Mouse (Mus musculus): Measurements from ENCODE around the gene A930033H14Rik. TPM values are rescaled to one million over a fixed set of nuclear protein-coding genes. Genes with fewer than 3 reads are reported as not detected.

A930033H14Rik gene
- polyA plus RNA-seq, 1 experiment, result 1.9 TPM

DNA sequence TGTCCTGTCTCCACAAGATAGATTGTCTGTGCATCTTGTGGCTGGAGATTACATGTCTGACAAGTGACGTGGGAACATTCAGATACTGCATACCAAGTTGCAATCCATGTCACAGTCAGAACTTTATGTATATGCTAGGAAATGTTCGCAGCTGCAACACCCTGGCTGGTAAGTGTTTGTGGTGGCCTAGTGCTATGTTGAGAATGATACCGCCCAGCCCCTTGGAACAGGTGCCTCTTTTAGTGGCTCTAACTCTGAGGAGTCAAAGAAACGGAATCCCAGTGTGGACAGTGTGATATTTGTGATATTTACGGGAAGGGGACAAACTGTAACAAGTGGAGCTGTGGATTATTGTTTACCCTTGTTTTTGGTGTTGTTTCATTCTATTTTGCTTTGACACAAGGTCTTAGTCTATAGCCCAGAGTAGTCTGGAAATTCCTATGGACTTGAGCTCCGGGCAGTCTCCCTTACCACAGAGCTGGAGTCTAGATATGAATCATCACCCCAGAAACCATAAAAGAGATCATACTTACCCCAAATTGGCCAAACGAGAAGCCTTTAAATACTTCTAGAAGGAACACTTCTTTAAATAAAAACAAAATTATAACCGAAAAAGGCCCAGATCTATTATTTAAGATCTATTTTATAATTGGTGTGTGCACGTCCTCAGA lies 25.0 kb downstream of the A930033H14Rik start:
- H3K4me2 ChIP-seq (ENCODE audit: low read depth), result peak overlapping the region; percentile 61
- H3K36me3 ChIP-seq (ENCODE audit: control insufficient read depth, insufficient read depth), result no peaks in the 10 kb centered on the region
- TF ChIP-seq SRF (IDR thresholded peaks at IDR 0.05; ENCODE audit: control insufficient read depth, insufficient read length, low read depth) (no peak), TCF3 (IDR thresholded peaks at IDR 0.05; ENCODE audit: insufficient read length, low read depth) (peak; percentile 80), USF1 (IDR thresholded peaks at IDR 0.05; ENCODE audit: low read depth) (no peak), MAX (IDR thresholded peaks at IDR 0.05; ENCODE audit: low read depth) (no peak), REST (IDR thresholded peaks at IDR 0.05; ENCODE audit: insufficient read depth, insufficient read length) (no peak), TCF12 (IDR thresholded peaks at IDR 0.05; ENCODE audit: insufficient read depth, poor library complexity, severe bottlenecking) (peak; percentile 87), CEBPB (IDR thresholded peaks at IDR 0.05; ENCODE audit: insufficient read depth, poor library complexity, severe bottlenecking) (0 out of 2 replicates have a peak, but pooled peaks have one; percentile 2), MYOG (IDR thresholded peaks at IDR 0.05; ENCODE audit: control insufficient read depth in 1 of 3, insufficient read depth in 1 of 3, insufficient read length in 2 of 3, low read depth in 2 of 3) (peak; percentile 40 to 92 (median 86)), MYOD1 (IDR thresholded peaks at IDR 0.05; ENCODE audit: control insufficient read depth in 1 of 3, insufficient read length in 2 of 3, low read depth in 2 of 3) (peak; percentile 50 to 97 (median 96)), POLR2A (IDR thresholded peaks at IDR 0.05; ENCODE audit: insufficient read length, low read depth) (no peak), POLR2AphosphoS2 (IDR thresholded peaks at IDR 0.05; ENCODE audit: insufficient read length, low read depth) (no peak), E2F4 (IDR thresholded peaks at IDR 0.05; ENCODE audit: insufficient read depth) (no peak)
- no peak overlapping the region for H3K4me3 ChIP-seq
- no peak overlapping the region for H3ac ChIP-seq (ENCODE audit: control insufficient read depth, insufficient read length)
- H3K79me2 ChIP-seq (ENCODE audit: control insufficient read depth, insufficient read depth), result no peaks in the 10 kb centered on the region
- H3K27me3 ChIP-seq (ENCODE audit: control insufficient read depth, insufficient read depth, insufficient read length), result no peaks in the 10 kb centered on the region

DNA sequence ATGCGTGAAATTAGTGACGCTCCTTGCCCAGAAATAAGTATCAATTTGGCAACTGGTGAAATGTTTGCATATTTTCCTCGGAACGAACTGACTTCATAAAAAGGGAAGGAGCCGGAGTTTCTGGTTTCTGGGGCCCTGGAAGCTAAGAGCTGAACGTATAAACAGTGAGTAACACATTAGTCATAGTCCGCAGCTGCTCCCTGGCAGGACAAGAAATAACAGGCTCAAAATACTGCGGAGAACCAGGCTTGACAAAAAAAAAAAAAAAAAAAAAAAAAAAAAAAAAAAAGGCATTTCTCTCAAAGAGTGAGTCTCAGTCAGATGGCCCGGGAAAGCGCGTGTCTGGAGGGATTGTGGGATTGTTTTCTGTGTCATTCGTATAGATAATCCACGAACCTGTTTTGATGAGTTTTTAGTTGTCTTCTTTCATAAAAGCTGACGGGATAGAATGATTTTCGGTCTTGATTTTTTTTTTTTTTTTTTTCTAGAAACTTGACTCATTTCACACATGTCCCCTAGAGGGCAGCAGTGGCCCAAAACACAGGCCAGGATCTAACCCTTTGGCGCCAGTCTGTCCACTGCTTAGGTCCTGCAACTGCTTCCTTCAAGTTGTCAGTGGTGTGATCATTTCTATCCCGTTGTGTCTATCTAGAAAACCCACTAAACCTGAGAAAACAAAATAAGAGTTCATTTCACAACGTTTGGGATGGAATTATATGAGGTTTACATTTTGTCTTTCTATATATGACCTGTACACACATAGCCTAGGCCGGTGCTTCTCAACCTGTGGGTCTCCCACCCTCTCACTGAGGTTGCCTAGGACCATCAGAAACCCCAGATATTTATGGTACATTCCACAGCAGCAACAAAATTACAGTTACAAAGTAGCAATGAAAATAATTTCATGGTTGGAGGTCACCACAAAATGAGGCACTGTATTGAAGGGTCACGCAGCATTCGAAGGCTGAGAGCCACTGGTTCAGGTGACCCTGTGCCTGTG lies 26.7 kb downstream of the A930033H14Rik start:
- Histone ChIP-seq H3K4me2 (ENCODE audit: low read depth) (peak overlapping the region; percentile 88), H3K79me2 (ENCODE audit: control insufficient read depth, insufficient read depth) (no peaks in the 10 kb centered on the region), H3ac (ENCODE audit: control insufficient read depth, insufficient read length) (no peak overlapping the region), H3K36me3 (ENCODE audit: control insufficient read depth, insufficient read depth) (no peaks in the 10 kb centered on the region), H3K4me3 (peak overlapping the region; percentile 0), H3K27me3 (ENCODE audit: control insufficient read depth, insufficient read depth, insufficient read length) (no peaks in the 10 kb centered on the region)
- TF ChIP-seq MYOG (IDR thresholded peaks at IDR 0.05; ENCODE audit: control insufficient read depth in 1 of 3, insufficient read depth in 1 of 3, insufficient read length in 2 of 3, low read depth in 2 of 3) (peak in 1 of 3 experiments; percentile 89), SRF (IDR thresholded peaks at IDR 0.05; ENCODE audit: control insufficient read depth, insufficient read length, low read depth) (no peak), MYOD1 (IDR thresholded peaks at IDR 0.05; ENCODE audit: control insufficient read depth in 1 of 3, insufficient read length in 2 of 3, low read depth in 2 of 3) (peak; percentile 63 to 82 (median 81)), USF1 (IDR thresholded peaks at IDR 0.05; ENCODE audit: low read depth) (no peak), TCF12 (IDR thresholded peaks at IDR 0.05; ENCODE audit: insufficient read depth, poor library complexity, severe bottlenecking) (peak; percentile 79), REST (IDR thresholded peaks at IDR 0.05; ENCODE audit: insufficient read depth, insufficient read length) (no peak), POLR2AphosphoS2 (IDR thresholded peaks at IDR 0.05; ENCODE audit: insufficient read length, low read depth) (no peak), TCF3 (IDR thresholded peaks at IDR 0.05; ENCODE audit: insufficient read length, low read depth) (no peak), CEBPB (IDR thresholded peaks at IDR 0.05; ENCODE audit: insufficient read depth, poor library complexity, severe bottlenecking) (0 out of 2 replicates have a peak, but pooled peaks have one; percentile 32), MAX (IDR thresholded peaks at IDR 0.05; ENCODE audit: low read depth) (no peak), E2F4 (IDR thresholded peaks at IDR 0.05; ENCODE audit: insufficient read depth) (no peak), POLR2A (IDR thresholded peaks at IDR 0.05; ENCODE audit: insufficient read length, low read depth) (no peak)

GRCm38 (mm10) chr10:69185431-69185830 lies 27.5 kb downstream of the A930033H14Rik start:
- peak overlapping the region; percentile 0 for H3K4me3 ChIP-seq
- no peak for TF ChIP-seq MAX (IDR thresholded peaks at IDR 0.05; ENCODE audit: low read depth)
- no peak for TF ChIP-seq USF1 (IDR thresholded peaks at IDR 0.05; ENCODE audit: low read depth)
- no peak for TF ChIP-seq SRF (IDR thresholded peaks at IDR 0.05; ENCODE audit: control insufficient read depth, insufficient read length, low read depth)
- no peak for TF ChIP-seq MYOG (IDR thresholded peaks at IDR 0.05; ENCODE audit: control insufficient read depth in 1 of 3, insufficient read depth in 1 of 3, insufficient read length in 2 of 3, low read depth in 2 of 3)
- TF ChIP-seq MYOD1 (IDR thresholded peaks at IDR 0.05; ENCODE audit: control insufficient read depth in 1 of 3, insufficient read length in 2 of 3, low read depth in 2 of 3), result no peak
- no peak for TF ChIP-seq CEBPB (IDR thresholded peaks at IDR 0.05; ENCODE audit: insufficient read depth, poor library complexity, severe bottlenecking)
- no peak for TF ChIP-seq POLR2AphosphoS2 (IDR thresholded peaks at IDR 0.05; ENCODE audit: insufficient read length, low read depth)
- TF ChIP-seq E2F4 (IDR thresholded peaks at IDR 0.05; ENCODE audit: insufficient read depth), result no peak
- TF ChIP-seq TCF12 (IDR thresholded peaks at IDR 0.05; ENCODE audit: insufficient read depth, poor library complexity, severe bottlenecking), result no peak
- TF ChIP-seq POLR2A (IDR thresholded peaks at IDR 0.05; ENCODE audit: insufficient read length, low read depth), result no peak
- TF ChIP-seq TCF3 (IDR thresholded peaks at IDR 0.05; ENCODE audit: insufficient read length, low read depth), result no peak
- no peak for TF ChIP-seq REST (IDR thresholded peaks at IDR 0.05; ENCODE audit: insufficient read depth, insufficient read length)
- H3K27me3 ChIP-seq (ENCODE audit: control insufficient read depth, insufficient read depth, insufficient read length), result no peaks in the 10 kb centered on the region
- no peaks in the 10 kb centered on the region for H3K36me3 ChIP-seq (ENCODE audit: control insufficient read depth, insufficient read depth)
- peak overlapping the region; percentile 88 for H3K4me2 ChIP-seq (ENCODE audit: low read depth)
- no peak overlapping the region for H3ac ChIP-seq (ENCODE audit: control insufficient read depth, insufficient read length)
- no peaks in the 10 kb centered on the region for H3K79me2 ChIP-seq (ENCODE audit: control insufficient read depth, insufficient read depth)

DNA sequence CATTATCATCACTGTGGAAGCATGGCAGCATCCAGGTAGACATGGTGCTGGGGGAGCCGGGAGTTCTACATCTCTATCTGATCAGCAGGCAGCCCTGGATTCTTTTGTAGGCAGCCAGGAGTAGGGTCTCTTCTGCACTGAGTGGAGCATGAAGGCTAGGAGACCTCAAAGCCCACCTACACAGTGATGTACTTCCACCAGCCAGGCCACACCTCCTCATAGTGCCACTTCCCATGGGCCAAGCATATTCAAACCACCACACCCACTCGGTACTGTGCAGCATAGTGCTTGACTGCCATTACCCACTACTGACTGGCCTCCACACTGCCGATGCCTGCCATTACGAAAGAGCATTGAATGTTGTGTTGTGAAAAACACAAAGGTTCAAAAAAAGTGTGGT lies 28.0 kb downstream of the A930033H14Rik start:
- Histone ChIP-seq H3K4me2 (ENCODE audit: low read depth) (peak overlapping the region; percentile 88), H3K36me3 (ENCODE audit: control insufficient read depth, insufficient read depth) (no peaks in the 10 kb centered on the region), H3K79me2 (ENCODE audit: control insufficient read depth, insufficient read depth) (no peaks in the 10 kb centered on the region), H3K27me3 (ENCODE audit: control insufficient read depth, insufficient read depth, insufficient read length) (no peaks in the 10 kb centered on the region), H3ac (ENCODE audit: control insufficient read depth, insufficient read length) (no peak overlapping the region), H3K4me3 (peak overlapping the region; percentile 0)
- no peak for TF ChIP-seq TCF3 (IDR thresholded peaks at IDR 0.05; ENCODE audit: insufficient read length, low read depth)
- no peak for TF ChIP-seq MAX (IDR thresholded peaks at IDR 0.05; ENCODE audit: low read depth)
- no peak for TF ChIP-seq E2F4 (IDR thresholded peaks at IDR 0.05; ENCODE audit: insufficient read depth)
- no peak for TF ChIP-seq CEBPB (IDR thresholded peaks at IDR 0.05; ENCODE audit: insufficient read depth, poor library complexity, severe bottlenecking)
- TF ChIP-seq SRF (IDR thresholded peaks at IDR 0.05; ENCODE audit: control insufficient read depth, insufficient read length, low read depth), result no peak
- TF ChIP-seq USF1 (IDR thresholded peaks at IDR 0.05; ENCODE audit: low read depth), result no peak
- TF ChIP-seq POLR2A (IDR thresholded peaks at IDR 0.05; ENCODE audit: insufficient read length, low read depth), result no peak
- TF ChIP-seq TCF12 (IDR thresholded peaks at IDR 0.05; ENCODE audit: insufficient read depth, poor library complexity, severe bottlenecking), result no peak
- no peak for TF ChIP-seq MYOG (IDR thresholded peaks at IDR 0.05; ENCODE audit: control insufficient read depth in 1 of 3, insufficient read depth in 1 of 3, insufficient read length in 2 of 3, low read depth in 2 of 3)
- no peak for TF ChIP-seq REST (IDR thresholded peaks at IDR 0.05; ENCODE audit: insufficient read depth, insufficient read length)
- no peak for TF ChIP-seq MYOD1 (IDR thresholded peaks at IDR 0.05; ENCODE audit: control insufficient read depth in 1 of 3, insufficient read length in 2 of 3, low read depth in 2 of 3)
- no peak for TF ChIP-seq POLR2AphosphoS2 (IDR thresholded peaks at IDR 0.05; ENCODE audit: insufficient read length, low read depth)

Measured in myocyte (in vitro differentiated cells).